Mouse (Mus musculus) liver, embryonic 11.5 days (tissue): ENCODE data around the gene Il12rb1. TPM values are rescaled to one million over a fixed set of nuclear protein-coding genes. Genes with fewer than 3 reads are reported as not detected.
A peak's percentile ranks its signal among the peaks of the same experiment; 100 is the strongest.

ENCODE experiments used
- ATAC-seq: fragments of 200-750 bp; cut with Nextera tagmentation; replicated peaks from 2 replicates; pipeline ENCODE4 v1.8.0; 2017; ENCODE audit warnings: moderate number of reproducible peaks, mild to moderate bottlenecking, moderate TSS enrichment, moderate library complexity; ENCODE audit not compliant: low FRiP score
- DNase-seq: peaks from one replicate; pipeline ENCODE4 v3.0.0-alpha.2; 2017; ENCODE audit warnings: low spot score
- H3K27ac ChIP-seq: fragments of 300-500 bp; sonication (generic); 2 replicates; pipeline ENCODE4 v1.5.1; 2014; ENCODE audit warnings: mild to moderate bottlenecking, low read depth, low read length, control low read depth
- H3K27me3 ChIP-seq: fragments of 300-500 bp; sonication (generic); replicated peaks from 2 replicates; pipeline ENCODE4 v1.6.1; 2014; ENCODE audit warnings: low read length, mixed read lengths; ENCODE audit not compliant: control insufficient read depth, insufficient read depth
- H3K36me3 ChIP-seq: fragments of 300-500 bp; sonication (generic); 2 replicates; pipeline ENCODE4 v1.6.1; 2014; ENCODE audit warnings: mild to moderate bottlenecking, low read length, moderate library complexity, mixed read lengths; ENCODE audit not compliant: control insufficient read depth, insufficient read depth
- H3K4me1 ChIP-seq: fragments of 300-500 bp; sonication (generic); replicated peaks from 2 replicates; pipeline ENCODE4 v1.6.1; 2014; ENCODE audit warnings: low read length, mixed read lengths; ENCODE audit not compliant: control insufficient read depth, insufficient read depth
- H3K4me2 ChIP-seq: fragments of 300-500 bp; sonication (generic); 2 replicates; pipeline ENCODE4 v1.6.1; 2014; ENCODE audit warnings: mild to moderate bottlenecking, control low read depth, moderate library complexity
- H3K4me3 ChIP-seq: fragments of 300-500 bp; sonication (generic); 2 replicates; pipeline ENCODE4 v1.5.1; 2014; ENCODE audit warnings: low read depth, low read length, control low read depth
- H3K9ac ChIP-seq: fragments of 300-500 bp; sonication (generic); 2 replicates; pipeline ENCODE4 v1.6.1; 2014; ENCODE audit warnings: low read depth, low read length, control low read depth
- H3K9me3 ChIP-seq: fragments of 300-500 bp; sonication (generic); 2 replicates; pipeline ENCODE4 v1.6.1; 2016; ENCODE audit warnings: low read length, inconsistent platforms, mixed read lengths; ENCODE audit not compliant: control insufficient read depth
- WGBS: fragments of 180-500 bp; shearing (Covaris S2); extraction: QIAGEN DNeasy Blood & Tissue Kit; methylation state at CpG from one replicate; pipeline ENCODE4 v1.1.7; 2014; 5-methylcytosine and 5-hydroxymethylcytosine counted together
- polyA plus RNA-seq: library from polyadenylated mRNA; unstranded; fragments of >200 nt; fragmentation: Nextera tagmentation; extraction: Ambion mirVana; gene quantifications from 2 replicates; pipeline ENCODE4 v1.2.1, GENCODE M21; 2014

Gene Il12rb1
- polyA plus RNA-seq, 1 experiment from 2014 or later, result 0.10 TPM

GRCm38 (mm10) chr8:70852595-70853231, 44.5 kb downstream of the Il12rb1 start:
- Histone ChIP-seq H3K27ac (no peak overlapping the region), H3K9me3 (no peaks in the 10 kb centered on the region), H3K9ac (no peak overlapping the region), H3K27me3 (peaks cover 27% of the 10 kb centered on the region), H3K4me1 (peaks cover 14% of the 10 kb centered on the region), H3K4me2 (no peak overlapping the region), H3K36me3 (no peaks in the 10 kb centered on the region), H3K4me3 (no peak overlapping the region)
- ATAC-seq (no peak), DNase-seq (no peak)
- 84% methylated on average over 41 of the region's 41 CpGs for WGBS

GRCm38 (mm10) chr8:70853863-70854262, 45.6 kb downstream of the Il12rb1 start:
- Histone ChIP-seq H3K4me1 (peaks cover 18% of the 10 kb centered on the region), H3K27ac (no peak overlapping the region), H3K9ac (no peak overlapping the region), H3K4me3 (no peak overlapping the region), H3K27me3 (peaks cover 19% of the 10 kb centered on the region), H3K4me2 (no peak overlapping the region), H3K36me3 (no peaks in the 10 kb centered on the region), H3K9me3 (no peaks in the 10 kb centered on the region)
- WGBS, result 63% methylated on average over 2 of the region's 2 CpGs
- no peak for DNase-seq
- ATAC-seq, result no peak

- Histone ChIP-seq H3K27ac (no peak overlapping the region), H3K9me3 (no peaks in the 10 kb centered on the region), H3K4me1 (peaks cover 18% of the 10 kb centered on the region), H3K36me3 (no peaks in the 10 kb centered on the region), H3K27me3 (peaks cover 16% of the 10 kb centered on the region), H3K4me3 (no peak overlapping the region), H3K4me2 (peak overlapping the region; percentile 92; the same call in 1 of the 2 replicates), H3K9ac (no peak overlapping the region)
- DNase-seq (no peak), ATAC-seq (no peak)
- 62% methylated on average over 5 of the region's 5 CpGs for WGBS
These were observed 47.8 kb downstream of the Il12rb1 start for GRCm38 (mm10) chr8:70856028-70856427.

GRCm38 (mm10) chr8:70856541-70857197, 48.4 kb downstream of the Il12rb1 start:
- peaks cover 22% of the 10 kb centered on the region for H3K27me3 ChIP-seq
- H3K4me1 ChIP-seq, result peaks cover 13% of the 10 kb centered on the region
- no peaks in the 10 kb centered on the region for H3K9me3 ChIP-seq
- ATAC-seq (peak; percentile 82), DNase-seq (no peak)
- peak overlapping the region; percentile 92 for H3K4me2 ChIP-seq
- H3K4me3 ChIP-seq, result peak overlapping the region; percentile 59
- no peaks in the 10 kb centered on the region for H3K36me3 ChIP-seq
- H3K27ac ChIP-seq, result no peak overlapping the region
- 9% methylated on average over 33 of the region's 33 CpGs for WGBS
- peak overlapping the region; percentile 58 for H3K9ac ChIP-seq

GRCm38 (mm10) chr8:70857516-70857915, 49.3 kb downstream of the Il12rb1 start:
- peak overlapping the region; percentile 92; the same call in 1 of the 2 replicates for H3K4me2 ChIP-seq
- no peaks in the 10 kb centered on the region for H3K9me3 ChIP-seq
- peaks cover 10% of the 10 kb centered on the region for H3K4me1 ChIP-seq
- no peaks in the 10 kb centered on the region for H3K36me3 ChIP-seq
- no peak overlapping the region for H3K27ac ChIP-seq
- no peak overlapping the region for H3K9ac ChIP-seq
- H3K27me3 ChIP-seq, result peaks cover 30% of the 10 kb centered on the region
- 14% methylated on average over 4 of the region's 4 CpGs for WGBS
- H3K4me3 ChIP-seq, result no peak overlapping the region
- no peak for ATAC-seq
- DNase-seq, result no peak

GRCm38 (mm10) chr8:70862824-70863641, 54.8 kb downstream of the Il12rb1 start, which contains the start of gene Kcnn1:
Kcnn1 (minus strand) TSS chr8:70863258.
- Histone ChIP-seq H3K4me2 (peak within 1 kb of the TSS; percentile 84), H3K27ac (no peak within 1 kb of the TSS), H3K27me3 (peaks cover 45% of the 10 kb centered on the region), H3K4me3 (peak within 1 kb of the TSS; percentile 50), H3K9me3 (no peaks in the 10 kb centered on the region), H3K36me3 (no peaks in the 10 kb centered on the region; the same call in 1 of the 2 replicates), H3K4me1 (peaks cover 34% of the 10 kb centered on the region), H3K9ac (no peak within 1 kb of the TSS)
- 2% methylated on average over 55 of the region's 55 CpGs for WGBS
- DNase-seq (no peak), ATAC-seq (no peak)

- no peak overlapping the region for H3K27ac ChIP-seq
- H3K4me1 ChIP-seq, result peaks cover 42% of the 10 kb centered on the region
- H3K4me2 ChIP-seq, result peak overlapping the region; percentile 84
- DNase-seq (no peak), ATAC-seq (no peak)
- H3K4me3 ChIP-seq, result peak overlapping the region; percentile 50
- WGBS, result 2% methylated on average over 46 of the region's 46 CpGs
- H3K36me3 ChIP-seq, result no peaks in the 10 kb centered on the region; the same call in 1 of the 2 replicates
- peak overlapping the region; percentile 17; the same call in 1 of the 2 replicates for H3K9ac ChIP-seq
- H3K9me3 ChIP-seq, result no peaks in the 10 kb centered on the region
- peaks cover 45% of the 10 kb centered on the region for H3K27me3 ChIP-seq
These were observed 55.9 kb downstream of the Il12rb1 start for GRCm38 (mm10) chr8:70863956-70864711.

- no peaks in the 10 kb centered on the region for H3K9me3 ChIP-seq
- peak overlapping the region; percentile 50 for H3K4me3 ChIP-seq
- 2% methylated on average over 24 of the region's 24 CpGs for WGBS
- no peak overlapping the region for H3K27ac ChIP-seq
- peak overlapping the region; percentile 49 for H3K9ac ChIP-seq
- H3K4me2 ChIP-seq, result peak overlapping the region; percentile 84
- no peaks in the 10 kb centered on the region; the same call in 1 of the 2 replicates for H3K36me3 ChIP-seq
- DNase-seq, result no peak
- H3K4me1 ChIP-seq, result peaks cover 45% of the 10 kb centered on the region
- peaks cover 45% of the 10 kb centered on the region for H3K27me3 ChIP-seq
- ATAC-seq, result no peak
These were observed 56.5 kb downstream of the Il12rb1 start for GRCm38 (mm10) chr8:70864712-70865221.
